29 mouse cellular contexts compared by ENCODE assay signal in the genomic region with DNA sequence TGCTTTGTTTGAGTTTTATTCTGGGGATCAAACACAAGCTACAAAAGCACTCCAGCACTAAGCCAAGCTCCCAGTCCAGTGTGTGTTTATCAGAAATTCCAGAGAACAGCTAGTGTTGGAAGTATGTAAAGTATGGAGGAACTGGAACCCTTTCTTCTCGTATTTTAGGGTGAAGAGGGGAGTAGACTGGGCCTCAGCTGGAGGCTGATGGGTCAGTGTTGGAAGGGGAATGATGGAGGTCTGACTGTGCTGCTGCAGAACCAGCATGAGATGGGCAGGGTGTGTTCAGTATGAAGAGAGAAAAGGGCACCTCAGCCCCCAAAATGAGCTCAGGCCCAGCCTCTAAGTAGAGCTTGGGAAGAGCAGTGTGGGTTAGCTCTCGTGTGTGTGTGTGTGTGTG. TPM values are rescaled to one million over a fixed set of nuclear protein-coding genes. Genes with fewer than 3 reads are reported as not detected.
"Had no signal": no experiment of that assay in that cellular context is flagged by ENCODE, and none has a peak within 500 bp of the region (broad histone marks: within the 10 kb centered on the region; RNA-seq: fewer than 3 reads in every experiment).

No protein-coding gene starts in this region.

- ATAC-seq: hindbrain, embryonic 16.5 days; inflammation-experienced regulatory T-cells, adult 6 months; intestine, embryonic 15.5 days; intestine, postnatal 0 days had no signal

- H3K27me3 ChIP-seq: heart, embryonic 12.5 days; hindbrain, embryonic 12.5 days; intestine, embryonic 15.5 days; limb, embryonic 12.5 days; liver, embryonic 13.5 days; liver, embryonic 15.5 days had no signal

- H3K9ac ChIP-seq: heart, embryonic 12.5 days; hindbrain, embryonic 12.5 days; hindbrain, embryonic 14.5 days; intestine, embryonic 15.5 days; limb, embryonic 12.5 days; liver, embryonic 13.5 days; liver, embryonic 15.5 days had no signal

- H3K9me3 ChIP-seq: heart, embryonic 10.5 days; heart, embryonic 12.5 days; hindbrain, embryonic 10.5 days; hindbrain, embryonic 12.5 days; intestine, embryonic 15.5 days; limb, embryonic 10.5 days; limb, embryonic 12.5 days; liver, embryonic 13.5 days; liver, embryonic 15.5 days had no signal

- H3K4me1 ChIP-seq: heart, embryonic 10.5 days; hindbrain, embryonic 10.5 days; hindbrain, embryonic 12.5 days; intestine, embryonic 15.5 days; limb, embryonic 10.5 days; limb, embryonic 12.5 days; liver, embryonic 15.5 days had no signal

- H3K4me2 ChIP-seq: heart, embryonic 12.5 days; hindbrain, embryonic 12.5 days; hindbrain, embryonic 14.5 days; intestine, embryonic 15.5 days; limb, embryonic 12.5 days; liver, embryonic 11.5 days; liver, embryonic 13.5 days; liver, embryonic 15.5 days had no signal

- H3K27ac ChIP-seq: gastrocnemius, adult 2 months; heart, adult 2 months; heart, embryonic 10.5 days; hindbrain, embryonic 10.5 days; hindbrain, embryonic 12.5 days; hindbrain, embryonic 14.5 days; intestine, embryonic 15.5 days; layer of hippocampus, adult 2 months; left cerebral cortex, adult 2 months; limb, embryonic 10.5 days; limb, embryonic 12.5 days; liver, embryonic 13.5 days; liver, embryonic 15.5 days had no signal

- H3K4me3 ChIP-seq: gastrocnemius, adult 2 months; heart, adult 2 months; heart, embryonic 10.5 days; heart, embryonic 12.5 days; hindbrain, embryonic 10.5 days; hindbrain, embryonic 12.5 days; intestine, embryonic 15.5 days; layer of hippocampus, adult 2 months; left cerebral cortex, adult 2 months; limb, embryonic 10.5 days; limb, embryonic 12.5 days; liver, embryonic 13.5 days; liver, embryonic 15.5 days had no signal

- DNase-seq: gastrocnemius, adult 2 months; gastrocnemius, postnatal 10 days; gastrocnemius, postnatal 25 days; heart, adult 2 months; heart, postnatal 10 days; heart, postnatal 4 days; kidney, adult 18-20 months; kidney, adult 8-10 months; kidney, postnatal 10 days; kidney, postnatal 25 days; kidney, postnatal 4 days; liver; liver, embryonic 13.5 days had no signal

RNA-seq across cellular contexts. Expression of gene Cfap77, which starts 21.4 kb away (rescaled TPM):
- total RNA-seq: gastrocnemius, adult 2 months; gastrocnemius, postnatal 10 days; gastrocnemius, postnatal 25 days; heart, adult 2 months; heart, postnatal 10 days; heart, postnatal 25 days had no signal
- polyA plus RNA-seq: liver, embryonic 15.5 days had no signal
